In the genomic region with DNA sequence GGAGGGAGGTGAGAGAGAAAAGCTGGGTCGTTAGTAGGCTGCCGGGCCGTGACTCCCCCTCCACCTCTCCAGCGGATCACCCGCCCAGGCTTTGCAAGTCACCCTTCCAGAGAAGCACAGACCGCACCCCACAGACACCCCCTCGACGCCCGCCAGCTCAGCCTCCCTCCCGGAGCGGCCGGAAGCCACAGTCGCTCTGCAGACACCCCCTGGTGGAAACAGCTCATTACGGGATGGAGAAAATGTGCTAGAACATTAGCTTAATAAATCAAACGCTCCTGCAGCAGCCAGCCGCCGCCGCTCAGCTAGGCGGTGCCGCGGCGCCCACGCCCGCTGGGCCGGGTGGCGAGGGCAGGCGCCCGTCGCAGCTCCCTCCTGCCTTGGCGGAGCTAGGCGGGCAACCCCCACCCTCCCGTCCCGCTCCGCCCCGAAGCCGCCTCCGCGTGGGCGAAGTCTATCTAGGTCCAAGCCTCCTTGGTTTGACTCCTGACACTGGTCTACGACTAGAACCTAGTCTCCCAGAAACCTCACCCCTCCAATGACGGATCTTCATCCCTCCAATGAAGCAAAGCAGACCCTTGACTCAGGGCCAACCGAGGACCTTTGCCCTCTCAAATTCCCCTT, we compare ENCODE assay signal across 8 mouse cellular contexts. TPM values are rescaled to one million over a fixed set of nuclear protein-coding genes. Genes with fewer than 3 reads are reported as not detected.
DNase-seq lines count a peak whose midpoint lies in the region; ATAC-seq and TF ChIP-seq lines count a peak whose summit lies in the region.

No protein-coding gene starts in this region.

- H3K4me2 ChIP-seq in lung, embryonic 16.5 days (ENCODE audit: low read depth, low read length), result peak overlapping the region; percentile 87

- peak overlapping the region; percentile 53 for H3K27ac ChIP-seq in MEL (ENCODE audit: control insufficient read depth, low read depth, low read length)
- peak overlapping the region; percentile 34 for H3K27ac ChIP-seq in lung, embryonic 16.5 days (ENCODE audit: low read length)

- WGBS in lung, embryonic 16.5 days, result 1% methylated on average over 42 of the region's 42 CpGs

- DNase-seq in MEL (ENCODE audit: low read depth, low spot score), result peak; percentile 88
- DNase-seq in cerebellum, adult 9-10 months, result peak; percentile 39
- DNase-seq in layer of hippocampus, postnatal 10 days (ENCODE audit: low spot score in 2 of 2), result peak; percentile 73 to 75
- DNase-seq in ovary, adult 18-20 months (ENCODE audit: low spot score), result peak; percentile 71
- peak; percentile 92 for DNase-seq in thymus, postnatal 0 days (ENCODE audit: low spot score)

- peak overlapping the region; percentile 52 for H3K9ac ChIP-seq in MEL (ENCODE audit: control insufficient read depth, low read depth, low read length, poor library complexity, severe bottlenecking)
- H3K9ac ChIP-seq in lung, embryonic 16.5 days (ENCODE audit: low read length), result peak overlapping the region; percentile 68

- H3K27me3 ChIP-seq in MEL (ENCODE audit: control insufficient read depth in 1 of 2, insufficient read depth in 2 of 2, low read length in 2 of 2), result no peaks in the 10 kb centered on the region
- no peaks in the 10 kb centered on the region for H3K27me3 ChIP-seq in lung, embryonic 16.5 days (ENCODE audit: control insufficient read depth, insufficient read depth, low read depth, low read length)

- peak in 1 of 2 experiments; percentile 55; a peak in 2 of 4 replicates for TF ChIP-seq EP300 in MEL (IDR thresholded peaks at IDR 0.05; ENCODE audit: low read depth in 1 of 2, low read length in 2 of 2)

- peaks cover 10 to 30% of the 10 kb centered on the region in 2 experiments for H3K4me1 ChIP-seq in MEL (ENCODE audit: control insufficient read depth in 1 of 2, insufficient read depth in 2 of 2, low read length in 2 of 2)
- peaks cover 21% of the 10 kb centered on the region for H3K4me1 ChIP-seq in lung, embryonic 16.5 days (replicated peaks; ENCODE audit: control insufficient read depth, insufficient read depth, low read length)

- peak; percentile 29 to 58; a peak in 1 of 4 replicates for TF ChIP-seq POLR2A in MEL (IDR thresholded peaks at IDR 0.05; ENCODE audit: control insufficient read depth in 1 of 2, insufficient read depth in 1 of 2, low read depth in 1 of 2, low read length in 2 of 2, poor library complexity in 1 of 2)

- H3K9me3 ChIP-seq in MEL (replicated peaks; ENCODE audit: insufficient read depth, low read length), result no peaks in the 10 kb centered on the region
- H3K9me3 ChIP-seq in lung, embryonic 16.5 days (ENCODE audit: control insufficient read depth, low read length), result no peaks in the 10 kb centered on the region

- H3K4me3 ChIP-seq in MEL (ENCODE audit: control insufficient read depth in 1 of 2, insufficient read depth in 1 of 2, low read depth in 2 of 2, low read length in 2 of 2), result peak overlapping the region; percentile 32 to 64
- peak overlapping the region; percentile 50 for H3K4me3 ChIP-seq in lung, embryonic 16.5 days (ENCODE audit: low read length)

- TF ChIP-seq RAD21 in MEL (IDR thresholded peaks at IDR 0.05; ENCODE audit: low read depth, low read length), result peak; percentile 5; the same call in 1 of the 2 replicates

- TF ChIP-seq CTCF in MEL (IDR thresholded peaks at IDR 0.05 in 2 of 3, conservative IDR thresholded peaks at IDR 0.05 in 1 of 3; ENCODE audit: control insufficient read depth in 1 of 3, insufficient read depth in 1 of 3, low read depth in 2 of 3, low read length in 3 of 3, poor library complexity in 1 of 3, severe bottlenecking in 1 of 3), result peak in 2 of 3 experiments; percentile 41 to 43; a peak in 3 of 6 replicates

- H3K79me2 ChIP-seq in MEL (ENCODE audit: control insufficient read depth, insufficient read depth, low read length, poor library complexity), result no peaks in the 10 kb centered on the region

- peaks cover 0 to 14% of the 10 kb centered on the region in 2 experiments; a peak in 2 of 4 replicates for H3K36me3 ChIP-seq in MEL (ENCODE audit: control insufficient read depth in 1 of 2, insufficient read depth in 2 of 2, low read length in 2 of 2)
- H3K36me3 ChIP-seq in lung, embryonic 16.5 days (ENCODE audit: control insufficient read depth, insufficient read depth, low read length), result no peaks in the 10 kb centered on the region

- peak; percentile 84 for ATAC-seq in frontal cortex, adult (ENCODE audit: low TSS enrichment)
- peak; percentile 97 to 98 for ATAC-seq in hematopoietic stem cell, adult 5-6 weeks (replicated peaks in 1 of 2; ENCODE audit: insufficient read depth in 1 of 2, low FRiP score in 2 of 2, low TSS enrichment in 1 of 2, low read depth in 1 of 2, poor library complexity in 2 of 2, severe bottlenecking in 2 of 2)
- peak; percentile 80 for ATAC-seq in lung, embryonic 16.5 days (ENCODE audit: low read depth)

TF ChIP-seq in MEL, 35 proteins besides CTCF, POLR2A, EP300 and RAD21:
- TF ChIP-seq KAT2A (conservative IDR thresholded peaks at IDR 0.05; ENCODE audit: low read depth, low read length) (no peak), HCFC1 (IDR thresholded peaks at IDR 0.05; ENCODE audit: low read depth, low read length) (peak; percentile 35; the same call in 1 of the 2 replicates), ZC3H11A (IDR thresholded peaks at IDR 0.05; ENCODE audit: low read depth, low read length) (no peak), TBP (IDR thresholded peaks at IDR 0.05; ENCODE audit: low read depth, low read length) (peak; percentile 46; the same call in 1 of the 2 replicates), GATA1 (IDR thresholded peaks at IDR 0.05; ENCODE audit: low read depth, low read length) (no peak), NELFE (IDR thresholded peaks at IDR 0.05; ENCODE audit: low read depth, low read length) (peak; percentile 36), MAX (IDR thresholded peaks at IDR 0.05; ENCODE audit: low read length) (peak; percentile 37; the same call in 1 of the 2 replicates), MXI1 (IDR thresholded peaks at IDR 0.05; ENCODE audit: low read depth, low read length) (peak; percentile 43; the same call in 1 of the 2 replicates), SMC3 (IDR thresholded peaks at IDR 0.05; ENCODE audit: low read depth, low read length) (peak; percentile 39; the same call in 1 of the 2 replicates), MAZ (IDR thresholded peaks at IDR 0.05; ENCODE audit: low read depth, low read length) (peak; percentile 89), ETS1 (IDR thresholded peaks at IDR 0.05; ENCODE audit: low read depth, low read length) (peak; percentile 15; the same call in 1 of the 2 replicates), SIN3A (IDR thresholded peaks at IDR 0.05; ENCODE audit: low read length) (0 out of 2 replicates have a peak, but pooled peaks have one; percentile 43)
TF ChIP-seq in MEL: peak in this region for 9.

RNA-seq across cellular contexts. Expression of a gene that starts 23.1 kb away (rescaled TPM):
- 1.5 and 1.8 TPM in 2 replicates for total RNA-seq in MEL (2012; rRNA removed)
- 1 to 10 TPM in 1 of 2 experiments, not detected in 1; 2.5 TPM for polyA plus RNA-seq in MEL (2012; ENCODE audit: insufficient read depth in 1 of 2, insufficient read length in 2 of 2, low read depth in 1 of 2, low replicate concordance in 2 of 2, missing spikeins in 1 of 2)
- 7.2 and 11.1 TPM in 2 replicates for total RNA-seq in hematopoietic stem cell, adult 5-6 weeks (2017)
- 10 to 100 TPM; 19.4 to 21.1 TPM for total RNA-seq in layer of hippocampus, postnatal 10 days (2021)
- polyA plus RNA-seq in lung, embryonic 16.5 days (2015; fragmentation: Nextera tagmentation; extraction: Ambion mirVana), result 2.1 and 2.4 TPM in 2 replicates
- 0.78 and 0.88 TPM in 2 replicates for polyA plus RNA-seq in thymus, postnatal 0 days (2015; fragmentation: Nextera tagmentation; extraction: Ambion mirVana)

Comparison
In these comparisons a context has a peak if more than half of its experiments do, and no peak if none do; other contexts are left out.
1. Peak in every context shown above with its lines: DNase-seq, ATAC-seq, H3K4me3 ChIP-seq and H3K27ac ChIP-seq.
2. DNase-seq: peak in every context shown above with its lines; median percentile 92 in thymus, postnatal 0 days; 88 in MEL; 74 in layer of hippocampus, postnatal 10 days; 71 in ovary, adult 18-20 months; 39 in cerebellum, adult 9-10 months.